In genomic region chr13:119430164-119430563, GRCm38 (mm10) we compare ENCODE assay signal across 8 mouse cellular contexts. TPM values are rescaled to one million over a fixed set of nuclear protein-coding genes. Genes with fewer than 3 reads are reported as not detected.
DNase-seq lines count a peak whose midpoint lies in the region; ATAC-seq and TF ChIP-seq lines count a peak whose summit lies in the region.

No protein-coding gene starts in this region.

- H3K36me3 ChIP-seq in heart, adult 2 months (ENCODE audit: control insufficient read depth, insufficient read depth, low read length) = peaks cover 22% of the 10 kb centered on the region
- H3K36me3 ChIP-seq in embryonic facial prominence, embryonic 11.5 days (replicated peaks; ENCODE audit: control insufficient read depth, insufficient read depth, low read depth, low read length) = no peaks in the 10 kb centered on the region
- peaks cover 9% of the 10 kb centered on the region for H3K36me3 ChIP-seq in intestine, postnatal 0 days (ENCODE audit: control insufficient read depth, insufficient read depth)
- 0 out of 2 replicates have a peak, but pooled peaks cover 2% of the 10 kb centered on the region for H3K36me3 ChIP-seq in midbrain, embryonic 12.5 days

- no peak for ATAC-seq in embryonic facial prominence, embryonic 11.5 days (replicated peaks; ENCODE audit: insufficient number of reproducible peaks, low FRiP score, low TSS enrichment, low read depth)
- no peak for ATAC-seq in intestine, postnatal 0 days
- no peak for ATAC-seq in midbrain, embryonic 12.5 days (ENCODE audit: low FRiP score, low read depth)

- WGBS in heart, adult 2 months = 13% methylated on average over 8 of the region's 8 CpGs
- 21% methylated on average over 8 of the region's 8 CpGs for WGBS in embryonic facial prominence, embryonic 11.5 days
- 12% methylated on average over 8 of the region's 8 CpGs for WGBS in intestine, postnatal 0 days
- WGBS in midbrain, embryonic 12.5 days = 23% methylated on average over 8 of the region's 8 CpGs

- TF ChIP-seq CTCF in heart, adult 2 months (IDR thresholded peaks at IDR 0.05) = no peak
- peak; percentile 29 for TF ChIP-seq CTCF in intestine, postnatal 0 days (IDR thresholded peaks at IDR 0.05; ENCODE audit: low read depth)

- H3K4me2 ChIP-seq in embryonic facial prominence, embryonic 11.5 days (ENCODE audit: low read depth, low read length) = peak overlapping the region; percentile 46
- H3K4me2 ChIP-seq in intestine, postnatal 0 days (replicated peaks; ENCODE audit: low read depth) = peak overlapping the region; percentile 81
- H3K4me2 ChIP-seq in midbrain, embryonic 12.5 days (replicated peaks) = peak overlapping the region; percentile 71

- H3K9ac ChIP-seq in heart, adult 2 months (ENCODE audit: low read depth, low read length) = no peak overlapping the region
- H3K9ac ChIP-seq in embryonic facial prominence, embryonic 11.5 days (replicated peaks; ENCODE audit: low read length) = peak overlapping the region; percentile 100
- peak overlapping the region; percentile 97; the same call in 1 of the 2 replicates for H3K9ac ChIP-seq in intestine, postnatal 0 days (ENCODE audit: low read depth, low read length)
- H3K9ac ChIP-seq in midbrain, embryonic 12.5 days (replicated peaks) = peak overlapping the region; percentile 98

- H3K4me3 ChIP-seq in heart, adult 2 months = peak overlapping the region; percentile 74
- peak overlapping the region; percentile 98 for H3K4me3 ChIP-seq in embryonic facial prominence, embryonic 11.5 days (ENCODE audit: low read depth, low read length)
- H3K4me3 ChIP-seq in intestine, postnatal 0 days (ENCODE audit: low read depth, low read length) = peak overlapping the region; percentile 92
- peak overlapping the region; percentile 75 for H3K4me3 ChIP-seq in midbrain, embryonic 12.5 days

- no peaks in the 10 kb centered on the region for H3K9me3 ChIP-seq in embryonic facial prominence, embryonic 11.5 days (replicated peaks; ENCODE audit: control insufficient read depth, low read length)
- H3K9me3 ChIP-seq in intestine, postnatal 0 days (ENCODE audit: control insufficient read depth) = no peaks in the 10 kb centered on the region
- no peaks in the 10 kb centered on the region for H3K9me3 ChIP-seq in midbrain, embryonic 12.5 days

- H3K4me1 ChIP-seq in heart, adult 2 months (ENCODE audit: control insufficient read depth, insufficient read depth, low read length) = peaks cover 1% of the 10 kb centered on the region
- no peaks in the 10 kb centered on the region for H3K4me1 ChIP-seq in embryonic facial prominence, embryonic 11.5 days (ENCODE audit: control insufficient read depth, insufficient read depth, low read length)
- no peaks in the 10 kb centered on the region for H3K4me1 ChIP-seq in intestine, postnatal 0 days (replicated peaks; ENCODE audit: control insufficient read depth, insufficient read depth, low read length)
- peaks cover 25% of the 10 kb centered on the region for H3K4me1 ChIP-seq in midbrain, embryonic 12.5 days

- no peak for TF ChIP-seq EP300 in heart, adult 2 months (IDR thresholded peaks at IDR 0.05; ENCODE audit: insufficient read depth, low read depth, low read length)

- peaks cover 2% of the 10 kb centered on the region; the same call in 1 of the 2 replicates for H3K79me2 ChIP-seq in heart, adult 2 months (replicated peaks; ENCODE audit: control insufficient read depth, insufficient read depth, low read length)

- intact Hi-C loops in heart, adult 2 months (cut with DNase I) = loop anchor here (2.0 to 5.0 kb wide), 2 partner anchors 38 to 55 kb away; no protein-coding TSS in a partner anchor

- DNase-seq in heart, adult 2 months = no peak
- no peak for DNase-seq in heart, adult 18-20 months
- peak; percentile 30 for DNase-seq in CD4-positive helper T cell, adult 2 months (ENCODE audit: low read depth, low spot score)
- DNase-seq in embryonic facial prominence, embryonic 11.5 days (ENCODE audit: low spot score) = peak; percentile 36
- DNase-seq in layer of hippocampus, adult 8-10 months (ENCODE audit: low spot score in 2 of 2) = no peak
- no peak for DNase-seq in spleen, postnatal 4 days (ENCODE audit: low spot score in 2 of 2)

- no peaks in the 10 kb centered on the region for H3K27me3 ChIP-seq in heart, adult 2 months (ENCODE audit: control insufficient read depth, insufficient read depth, low read length)
- H3K27me3 ChIP-seq in embryonic facial prominence, embryonic 11.5 days (ENCODE audit: control insufficient read depth, insufficient read depth, low read length) = no peaks in the 10 kb centered on the region
- H3K27me3 ChIP-seq in intestine, postnatal 0 days (replicated peaks; ENCODE audit: control insufficient read depth, insufficient read depth, low read length) = no peaks in the 10 kb centered on the region
- no peaks in the 10 kb centered on the region for H3K27me3 ChIP-seq in midbrain, embryonic 12.5 days

- no peak overlapping the region for H3K27ac ChIP-seq in heart, adult 2 months
- peak overlapping the region; percentile 99 for H3K27ac ChIP-seq in embryonic facial prominence, embryonic 11.5 days (replicated peaks; ENCODE audit: low read depth, low read length)
- H3K27ac ChIP-seq in intestine, postnatal 0 days (ENCODE audit: low read depth, low read length) = no peak overlapping the region; the same call in 1 of the 2 replicates
- H3K27ac ChIP-seq in midbrain, embryonic 12.5 days (replicated peaks) = peak overlapping the region; percentile 98; the same call in 1 of the 2 replicates

- no peak for TF ChIP-seq POLR2A in heart, adult 2 months (IDR thresholded peaks at IDR 0.05; ENCODE audit: insufficient read depth, low read depth, low read length)

RNA-seq across cellular contexts. Expression of gene Paip1, which starts 1.8 kb away (rescaled TPM):
- total RNA-seq in heart, adult 2 months (2021) = 100 to 1,000 TPM; 105 to 131 TPM
- 30.3 and 56.6 TPM in 2 replicates for polyA plus RNA-seq in heart, adult 2 months (2012; rRNA removed)
- 100 to 1,000 TPM; 117 to 118 TPM for total RNA-seq in heart, adult 18-20 months (2021)
- 112 and 126 TPM in 2 replicates for polyA plus RNA-seq in embryonic facial prominence, embryonic 11.5 days (2014; fragmentation: Nextera tagmentation; extraction: Ambion mirVana)
- polyA plus RNA-seq in intestine, postnatal 0 days (2015; fragmentation: Nextera tagmentation; extraction: Ambion mirVana) = 59.2 and 63.3 TPM in 2 replicates
- 159 and 186 TPM in 2 replicates for polyA plus RNA-seq in midbrain, embryonic 12.5 days (2016; fragmentation: Nextera tagmentation; extraction: Ambion mirVana)
- 100 to 1,000 TPM in 3 of 4 experiments, 10 to 100 TPM in 1; 99.3 to 111 (median 105) TPM for total RNA-seq in layer of hippocampus, adult 8-10 months (2022)

RNA-seq across cellular contexts. Expression of gene 4833420G17Rik, which starts 32.4 kb away (rescaled TPM):
- 1 to 10 TPM; 7.0 to 7.7 TPM for total RNA-seq in heart, adult 2 months (2021)
- 15.4 and 15.5 TPM in 2 replicates for polyA plus RNA-seq in heart, adult 2 months (2012; rRNA removed)
- total RNA-seq in heart, adult 18-20 months (2021) = 1 to 10 TPM; 5.6 to 9.2 TPM
- 83.8 and 84.5 TPM in 2 replicates for polyA plus RNA-seq in embryonic facial prominence, embryonic 11.5 days (2014; fragmentation: Nextera tagmentation; extraction: Ambion mirVana)
- 24.3 and 27.2 TPM in 2 replicates for polyA plus RNA-seq in intestine, postnatal 0 days (2015; fragmentation: Nextera tagmentation; extraction: Ambion mirVana)
- polyA plus RNA-seq in midbrain, embryonic 12.5 days (2016; fragmentation: Nextera tagmentation; extraction: Ambion mirVana) = 110 and 113 TPM in 2 replicates
- 10 to 100 TPM; 20.2 to 28.5 (median 27.5) TPM for total RNA-seq in layer of hippocampus, adult 8-10 months (2022)

RNA-seq across cellular contexts. Expression of gene Tmem267, which starts 57.7 kb away (rescaled TPM):
- 10 to 100 TPM in 1 of 2 experiments, 1 to 10 TPM in 1; 9.7 to 10.8 TPM for total RNA-seq in heart, adult 2 months (2021)
- 12.9 and 27.8 TPM in 2 replicates for polyA plus RNA-seq in heart, adult 2 months (2012; rRNA removed)
- 10 to 100 TPM; 16.1 to 20.4 TPM for total RNA-seq in heart, adult 18-20 months (2021)
- 1.6 TPM in 2 replicates for polyA plus RNA-seq in embryonic facial prominence, embryonic 11.5 days (2014; fragmentation: Nextera tagmentation; extraction: Ambion mirVana)
- polyA plus RNA-seq in intestine, postnatal 0 days (2015; fragmentation: Nextera tagmentation; extraction: Ambion mirVana) = 1.7 and 1.9 TPM in 2 replicates
- 2.3 and 2.9 TPM in 2 replicates for polyA plus RNA-seq in midbrain, embryonic 12.5 days (2016; fragmentation: Nextera tagmentation; extraction: Ambion mirVana)
- 10 to 100 TPM; 24.0 to 39.4 (median 27.1) TPM for total RNA-seq in layer of hippocampus, adult 8-10 months (2022)

RNA-seq across cellular contexts. Expression of gene 3110070M22Rik, which starts 58.0 kb away (rescaled TPM):
- 1 to 10 TPM in 1 of 2 experiments, under 1 TPM in 1; 0.86 to 1.9 TPM for total RNA-seq in heart, adult 2 months (2021)
- polyA plus RNA-seq in heart, adult 2 months (2012; rRNA removed) = 1.00 and 2.0 TPM in 2 replicates
- total RNA-seq in heart, adult 18-20 months (2021) = 1 to 10 TPM; 1.0 to 1.4 TPM
- 1.4 and 1.5 TPM in 2 replicates for polyA plus RNA-seq in embryonic facial prominence, embryonic 11.5 days (2014; fragmentation: Nextera tagmentation; extraction: Ambion mirVana)
- polyA plus RNA-seq in intestine, postnatal 0 days (2015; fragmentation: Nextera tagmentation; extraction: Ambion mirVana) = 1.7 and 2.1 TPM in 2 replicates
- 1.8 and 2.1 TPM in 2 replicates for polyA plus RNA-seq in midbrain, embryonic 12.5 days (2016; fragmentation: Nextera tagmentation; extraction: Ambion mirVana)
- total RNA-seq in layer of hippocampus, adult 8-10 months (2022) = 1 to 10 TPM; 1.9 to 3.7 (median 2.2) TPM

Comparison
In these comparisons a context has a peak if more than half of its experiments do, and no peak if none do; other contexts are left out.
1. DNase-seq: peak in CD4-positive helper T cell, adult 2 months (single experiment) and embryonic facial prominence, embryonic 11.5 days (single experiment); none in heart, adult 2 months (0 of 2), heart, adult 18-20 months (0 of 2), layer of hippocampus, adult 8-10 months (0 of 2) and spleen, postnatal 4 days (0 of 2).
2. H3K27ac ChIP-seq: peak in embryonic facial prominence, embryonic 11.5 days (single experiment) and midbrain, embryonic 12.5 days (single experiment); none in heart, adult 2 months (single experiment) and intestine, postnatal 0 days (single experiment).
3. Peak in every context shown above with its lines, with median percentiles within 50 percentile points of each other: H3K4me3 ChIP-seq and H3K4me2 ChIP-seq.